In genomic region chr17:28858205-28858604, GRCm38 (mm10) we compare ENCODE assay signal across 15 mouse cellular contexts. TPM values are rescaled to one million over a fixed set of nuclear protein-coding genes. Genes with fewer than 3 reads are reported as not detected.
DNase-seq lines count a peak whose midpoint lies in the region; ATAC-seq and TF ChIP-seq lines count a peak whose summit lies in the region.
"Had no signal": no experiment of that assay in that cellular context is flagged by ENCODE, and none has a peak within 500 bp of the region (broad histone marks: within the 10 kb centered on the region; RNA-seq: fewer than 3 reads in every experiment).

Gene Pnpla1, plus strand, starts transcription at chr17:28858411.

- ATAC-seq in intestine, embryonic 14.5 days (replicated peaks; ENCODE audit: low FRiP score, low TSS enrichment, low read depth) = peak; percentile 33; the same call in 1 of the 2 replicates
- ATAC-seq in intestine, postnatal 0 days = no peak
- ATAC-seq: forebrain, embryonic 15.5 days; inflammation-experienced regulatory T-cells, adult 6 months; midbrain, embryonic 15.5 days had no signal

- no peaks in the 10 kb centered on the region for H3K36me3 ChIP-seq in intestine, embryonic 14.5 days (ENCODE audit: control insufficient read depth, insufficient read depth, low read length)
- H3K36me3 ChIP-seq in intestine, postnatal 0 days (ENCODE audit: control insufficient read depth, insufficient read depth) = no peaks in the 10 kb centered on the region
- H3K36me3 ChIP-seq: forebrain, embryonic 15.5 days; heart, embryonic 15.5 days; liver, embryonic 13.5 days; midbrain, embryonic 15.5 days had no signal

- no peak within 1 kb of the TSS for H3K9ac ChIP-seq in intestine, embryonic 14.5 days (ENCODE audit: low read length)
- no peak within 1 kb of the TSS for H3K9ac ChIP-seq in intestine, postnatal 0 days (ENCODE audit: low read depth, low read length)
- H3K9ac ChIP-seq: forebrain, embryonic 15.5 days; heart, embryonic 15.5 days; liver, embryonic 13.5 days; midbrain, embryonic 15.5 days had no signal

- no peak within 1 kb of the TSS for H3K4me2 ChIP-seq in intestine, embryonic 14.5 days (ENCODE audit: low read length)
- no peak within 1 kb of the TSS for H3K4me2 ChIP-seq in intestine, postnatal 0 days (replicated peaks; ENCODE audit: low read depth)
- H3K4me2 ChIP-seq: forebrain, embryonic 15.5 days; heart, embryonic 15.5 days; liver, embryonic 13.5 days; midbrain, embryonic 15.5 days had no signal

- H3K4me3 ChIP-seq in intestine, embryonic 14.5 days (ENCODE audit: low read depth, low read length) = no peak within 1 kb of the TSS
- no peak within 1 kb of the TSS for H3K4me3 ChIP-seq in intestine, postnatal 0 days (ENCODE audit: low read depth, low read length)
- H3K4me3 ChIP-seq: forebrain, embryonic 15.5 days; heart, embryonic 15.5 days; liver, embryonic 13.5 days; midbrain, embryonic 15.5 days had no signal

- no peaks in the 10 kb centered on the region for H3K4me1 ChIP-seq in intestine, embryonic 14.5 days (replicated peaks; ENCODE audit: control insufficient read depth, insufficient read depth, low read length)
- H3K4me1 ChIP-seq in intestine, postnatal 0 days (replicated peaks; ENCODE audit: control insufficient read depth, insufficient read depth, low read length) = no peaks in the 10 kb centered on the region
- H3K4me1 ChIP-seq: forebrain, embryonic 15.5 days; heart, embryonic 15.5 days; midbrain, embryonic 15.5 days had no signal

- no peak within 1 kb of the TSS for H3K27ac ChIP-seq in intestine, embryonic 14.5 days (ENCODE audit: low read depth)
- no peak within 1 kb of the TSS for H3K27ac ChIP-seq in intestine, postnatal 0 days (ENCODE audit: low read depth, low read length)
- H3K27ac ChIP-seq: forebrain, embryonic 15.5 days; heart, embryonic 15.5 days; liver, embryonic 13.5 days; midbrain, embryonic 15.5 days had no signal

- peaks cover 13% of the 10 kb centered on the region for H3K9me3 ChIP-seq in intestine, embryonic 14.5 days (ENCODE audit: control insufficient read depth, low read length)
- no peaks in the 10 kb centered on the region for H3K9me3 ChIP-seq in intestine, postnatal 0 days (ENCODE audit: control insufficient read depth)
- H3K9me3 ChIP-seq: forebrain, embryonic 15.5 days; heart, embryonic 15.5 days; liver, embryonic 13.5 days had no signal

- no peak for TF ChIP-seq CTCF in intestine, postnatal 0 days (IDR thresholded peaks at IDR 0.05; ENCODE audit: low read depth)

- H3K27me3 ChIP-seq in intestine, embryonic 14.5 days (replicated peaks; ENCODE audit: control insufficient read depth, insufficient read depth, low read length) = no peaks in the 10 kb centered on the region
- no peaks in the 10 kb centered on the region for H3K27me3 ChIP-seq in intestine, postnatal 0 days (replicated peaks; ENCODE audit: control insufficient read depth, insufficient read depth, low read length)
- H3K27me3 ChIP-seq: forebrain, embryonic 15.5 days; heart, embryonic 15.5 days; midbrain, embryonic 15.5 days had no signal

- WGBS in intestine, embryonic 14.5 days = 40% methylated on average over 12 of the region's 12 CpGs
- WGBS in intestine, postnatal 0 days = 40% methylated on average over 12 of the region's 12 CpGs

- DNase-seq in intestine, embryonic 14.5 days (ENCODE audit: low spot score) = no peak
- DNase-seq in R1 (ENCODE audit: low read depth, low spot score) = peak; percentile 95
- peak; percentile 33 for DNase-seq in gonadal fat pad, adult 2 months (ENCODE audit: low read depth)
- DNase-seq in lung, postnatal 25 days (ENCODE audit: low spot score) = peak; percentile 33
- no peak for DNase-seq in cerebellum, postnatal 14 days
- no peak for DNase-seq in right cerebral cortex, postnatal 25 days
- no peak for DNase-seq in heart, adult 9 months (ENCODE audit: low spot score in 2 of 2)
- DNase-seq: layer of hippocampus, adult 9-11 months; liver, embryonic 13.5 days had no signal

RNA-seq across cellular contexts. Expression of gene Pnpla1, which starts in this region (rescaled TPM):
- polyA plus RNA-seq in intestine, embryonic 14.5 days (2014; fragmentation: Nextera tagmentation; extraction: Ambion mirVana) = 0.76 and 1.1 TPM in 2 replicates
- polyA plus RNA-seq in intestine, postnatal 0 days (2015; fragmentation: Nextera tagmentation; extraction: Ambion mirVana) = 0.12 and 0.20 TPM in 2 replicates
- polyA plus RNA-seq in gonadal fat pad, adult 2 months (2012; rRNA removed) = 1.7 and 1.8 TPM in 2 replicates
- polyA plus RNA-seq: forebrain, embryonic 15.5 days; heart, embryonic 15.5 days; inflammation-experienced regulatory T-cells, adult 6 months; liver, embryonic 13.5 days; spleen, adult 2 months had no signal

Comparison
In these comparisons a context has a peak if more than half of its experiments do, and no peak if none do; other contexts are left out.
1. DNase-seq: peak in R1 (single experiment), gonadal fat pad, adult 2 months (single experiment) and lung, postnatal 25 days (single experiment); none in intestine, embryonic 14.5 days (single experiment), cerebellum, postnatal 14 days (0 of 2), right cerebral cortex, postnatal 25 days (single experiment) and heart, adult 9 months (0 of 2).